Mouse (Mus musculus) layer of hippocampus, postnatal 25 days (tissue): Measurements from ENCODE around the gene Gjd3. TPM values are rescaled to one million over a fixed set of nuclear protein-coding genes. Genes with fewer than 3 reads are reported as not detected.
"Not testable (repeated sequence)": the region's sequence is repeated elsewhere in the genome, so short reads cannot be mapped to it uniquely, and the experiment has no call there.

Experiments used
- DNase-seq, 2 experiments: peaks; one replicate each; pipeline ENCODE4 v3.0.0; 2022; ENCODE audit warnings: mixed read lengths in 2 of 2, low spot score in 1 of 2; ENCODE audit errors: extremely low spot score in 1 of 2
- total RNA-seq, 2 experiments: library from RNA; stranded (reverse); gene quantifications; 2 replicates each; pipeline ENCODE4 v1.2.3; 2021

Gjd3 gene
- total RNA-seq = 1 to 10 TPM; 1.5 to 2.3 TPM

- DNase-seq = no peak
Observed at GRCm38 (mm10) chr11:98982773-98983133, at the start of gene Gjd3. Gene Gjd3, minus strand, starts transcription at chr11:98983016.

- DNase-seq = no peak
Observed at GRCm38 (mm10) chr11:99026899-99027440, 44.2 kb upstream of the Gjd3 start.

GRCm38 (mm10) chr11:99025878-99026277, 43.1 kb upstream of the Gjd3 start:
- DNase-seq = no peak

- no peak for DNase-seq
Observed at GRCm38 (mm10) chr11:99024468-99025134, 41.8 kb upstream of the Gjd3 start.

GRCm38 (mm10) chr11:99023500-99024467, 41.0 kb upstream of the Gjd3 start, which contains the start of gene Top2a:
Gene Top2a, minus strand, starts transcription at chr11:99024189.
- DNase-seq = peak; percentile 87 to 91

GRCm38 (mm10) chr11:99023094-99023493, 40.3 kb upstream of the Gjd3 start:
- no peak for DNase-seq

GRCm38 (mm10) chr11:99022384-99022933, 39.6 kb upstream of the Gjd3 start:
- no peak for DNase-seq

GRCm38 (mm10) chr11:99019844-99020243, 37.0 kb upstream of the Gjd3 start:
- no peak for DNase-seq

- DNase-seq = no peak
Observed at GRCm38 (mm10) chr11:99013856-99014255, 31.0 kb upstream of the Gjd3 start.

GRCm38 (mm10) chr11:99010706-99011105, 27.9 kb upstream of the Gjd3 start:
- no peak for DNase-seq

- DNase-seq = no peak
Observed at GRCm38 (mm10) chr11:99010124-99010523, 27.3 kb upstream of the Gjd3 start.

GRCm38 (mm10) chr11:99006788-99007187, 24.0 kb upstream of the Gjd3 start:
- DNase-seq = no peak

GRCm38 (mm10) chr11:98999243-98999642, 16.4 kb upstream of the Gjd3 start:
- no peak for DNase-seq

- DNase-seq = no peak
Observed at GRCm38 (mm10) chr11:98998776-98999175, 16.0 kb upstream of the Gjd3 start.

GRCm38 (mm10) chr11:98997659-98998058, 14.8 kb upstream of the Gjd3 start:
- no peak for DNase-seq

- DNase-seq = no peak
Observed at GRCm38 (mm10) chr11:98995987-98996386, 13.2 kb upstream of the Gjd3 start.

- DNase-seq = no peak
Observed at GRCm38 (mm10) chr11:98990866-98991265, 8.1 kb upstream of the Gjd3 start.

GRCm38 (mm10) chr11:98988260-98988659, 5.4 kb upstream of the Gjd3 start:
- not testable (repeated sequence) for DNase-seq

GRCm38 (mm10) chr11:98985542-98985941, 2.7 kb upstream of the Gjd3 start:
- no peak for DNase-seq

- DNase-seq = no peak
Observed at GRCm38 (mm10) chr11:98983551-98983950, 735 bp upstream of the Gjd3 start.
